Mouse (Mus musculus) cerebellum, adult 11 months (tissue): ENCODE measurements at regions not wholly inside any gene's neighbourhood (a gene's known extent, or its start where the extent isn't known, plus 50 kb on each side); places are given as distances from the start of the nearest gene placed in this dataset.

Experiments
- DNase-seq: peaks from one replicate; pipeline ENCODE4 v3.0.0; 2022

- no peak for DNase-seq
These were observed 296.7 kb downstream of the Sorl1 start for GRCm38 (mm10) chr9:41827356-41827755.

- DNase-seq, result no peak
These were observed 302.7 kb downstream of the Sorl1 start for GRCm38 (mm10) chr9:41821401-41821800.

- no peak for DNase-seq
These were observed 306.2 kb downstream of the Sorl1 start for GRCm38 (mm10) chr9:41817740-41818461.

GRCm38 (mm10) chr9:41815921-41816320 is 308.2 kb downstream of the Sorl1 start:
- DNase-seq, result no peak

GRCm38 (mm10) chr9:41809291-41809690 is 314.8 kb downstream of the Sorl1 start:
- no peak for DNase-seq

GRCm38 (mm10) chr9:41808791-41809190 is 315.3 kb downstream of the Sorl1 start:
- no peak for DNase-seq

- DNase-seq, result no peak
These were observed 317.8 kb downstream of the Sorl1 start for GRCm38 (mm10) chr9:41806289-41806621.

GRCm38 (mm10) chr9:41805491-41806288 is 318.4 kb downstream of the Sorl1 start:
- no peak for DNase-seq

- no peak for DNase-seq
These were observed 319.3 kb downstream of the Sorl1 start for GRCm38 (mm10) chr9:41804711-41805331.

- no peak for DNase-seq
These were observed 320.2 kb downstream of the Sorl1 start for GRCm38 (mm10) chr9:41803680-41804460.

- no peak for DNase-seq
These were observed 322.7 kb downstream of the Sorl1 start for GRCm38 (mm10) chr9:41801376-41801775.

- DNase-seq, result no peak
These were observed 331.3 kb downstream of the Sorl1 start for GRCm38 (mm10) chr9:41792830-41793213.

- DNase-seq, result no peak
These were observed 331.8 kb downstream of the Sorl1 start for GRCm38 (mm10) chr9:41792173-41792829.

GRCm38 (mm10) chr9:41791501-41792172 is 332.5 kb downstream of the Sorl1 start:
- peak; percentile 10 for DNase-seq

- no peak for DNase-seq
These were observed 339.0 kb downstream of the Sorl1 start for GRCm38 (mm10) chr9:41785131-41785530.

- no peak for DNase-seq
These were observed 351.7 kb downstream of the Sorl1 start for GRCm38 (mm10) chr9:41772281-41772902.

GRCm38 (mm10) chr9:41771276-41771675 is 352.8 kb downstream of the Sorl1 start:
- DNase-seq, result no peak

- no peak for DNase-seq
These were observed 355.8 kb downstream of the Sorl1 start for GRCm38 (mm10) chr9:41768316-41768715.

GRCm38 (mm10) chr9:41766533-41766920 is 357.6 kb downstream of the Sorl1 start:
- DNase-seq, result peak; percentile 2

GRCm38 (mm10) chr9:41765816-41766532 is 358.1 kb downstream of the Sorl1 start:
- DNase-seq, result no peak

GRCm38 (mm10) chr9:41761050-41761576 is 363.0 kb downstream of the Sorl1 start:
- no peak for DNase-seq
